In genomic region chr1:191296445-191296844, GRCm38 (mm10) we compare ENCODE assay signal across 8 mouse cellular contexts. TPM values are rescaled to one million over a fixed set of nuclear protein-coding genes. Genes with fewer than 3 reads are reported as not detected.
DNase-seq lines count a peak whose midpoint lies in the region; ATAC-seq and TF ChIP-seq lines count a peak whose summit lies in the region.

No protein-coding gene starts in this region.

- WGBS in forebrain, postnatal 0 days, result 62% methylated on average over 5 of the region's 5 CpGs
- 71% methylated on average over 5 of the region's 5 CpGs for WGBS in forebrain, embryonic 16.5 days

- H3K4me1 ChIP-seq in forebrain, postnatal 0 days (ENCODE audit: insufficient read depth), result no peaks in the 10 kb centered on the region
- no peaks in the 10 kb centered on the region for H3K4me1 ChIP-seq in forebrain, embryonic 16.5 days (replicated peaks; ENCODE audit: control insufficient read depth, insufficient read depth, low read length)

- no peaks in the 10 kb centered on the region for H3K27me3 ChIP-seq in forebrain, postnatal 0 days (ENCODE audit: insufficient read depth, low read length)
- no peaks in the 10 kb centered on the region for H3K27me3 ChIP-seq in forebrain, embryonic 16.5 days (replicated peaks; ENCODE audit: control insufficient read depth, insufficient read depth, low read length)

- H3K4me2 ChIP-seq in forebrain, postnatal 0 days (ENCODE audit: low read depth), result no peak overlapping the region
- H3K4me2 ChIP-seq in forebrain, embryonic 16.5 days (ENCODE audit: low read length), result no peak overlapping the region

- H3K9ac ChIP-seq in forebrain, postnatal 0 days, result no peak overlapping the region
- no peak overlapping the region for H3K9ac ChIP-seq in forebrain, embryonic 16.5 days (replicated peaks; ENCODE audit: low read depth, low read length)

- TF ChIP-seq CTCF in forebrain, postnatal 0 days (IDR thresholded peaks at IDR 0.05; ENCODE audit: low read depth), result no peak

- H3K27ac ChIP-seq in forebrain, postnatal 0 days (ENCODE audit: low read depth, low read length), result no peak overlapping the region
- no peak overlapping the region for H3K27ac ChIP-seq in forebrain, embryonic 16.5 days (ENCODE audit: low read length)

- peak; percentile 38 for ATAC-seq in forebrain, postnatal 0 days
- no peak for ATAC-seq in forebrain, embryonic 16.5 days
- no peak for ATAC-seq in erythroid progenitor cell, adult 5-6 weeks (replicated peaks; ENCODE audit: low FRiP score, poor library complexity, severe bottlenecking)

- peak; percentile 17 for DNase-seq in forebrain, postnatal 0 days
- peak; percentile 91 for DNase-seq in Muller cell, postnatal 12 days (ENCODE audit: inconsistent ontology term)
- DNase-seq in gastrocnemius, postnatal 10 days, result peak; percentile 59
- DNase-seq in kidney, adult 9 months, result peak; percentile 61
- peak; percentile 59 for DNase-seq in testis, postnatal 14 days (ENCODE audit: low spot score)
- DNase-seq in spleen, adult 12 weeks (ENCODE audit: low spot score), result no peak

- H3K36me3 ChIP-seq in forebrain, postnatal 0 days (ENCODE audit: insufficient read depth), result no peaks in the 10 kb centered on the region
- H3K36me3 ChIP-seq in forebrain, embryonic 16.5 days (ENCODE audit: control insufficient read depth, insufficient read depth), result no peaks in the 10 kb centered on the region

- no peaks in the 10 kb centered on the region for H3K9me3 ChIP-seq in forebrain, postnatal 0 days (ENCODE audit: low read length)
- H3K9me3 ChIP-seq in forebrain, embryonic 16.5 days (ENCODE audit: control insufficient read depth, low read length), result no peaks in the 10 kb centered on the region

- no peak overlapping the region for H3K4me3 ChIP-seq in forebrain, postnatal 0 days (ENCODE audit: low read depth, low read length)
- H3K4me3 ChIP-seq in forebrain, embryonic 16.5 days (replicated peaks; ENCODE audit: low read length), result no peak overlapping the region

RNA-seq across cellular contexts. Expression of gene Nenf, which starts 21.5 kb away (rescaled TPM):
- total RNA-seq in forebrain, postnatal 0 days (2014; rRNA removed), result 170 and 329 TPM in 2 replicates
- 189 and 236 TPM in 2 replicates for polyA plus RNA-seq in forebrain, postnatal 0 days (2015; fragmentation: Nextera tagmentation; extraction: Ambion mirVana)
- 94.8 and 101 TPM in 2 replicates for polyA plus RNA-seq in forebrain, embryonic 16.5 days (2015; fragmentation: Nextera tagmentation; extraction: Ambion mirVana)
- 10 to 100 TPM; 83.8 to 87.2 TPM for total RNA-seq in gastrocnemius, postnatal 10 days (2021)
- 26.4 and 47.6 TPM in 2 replicates for total RNA-seq in erythroid progenitor cell, adult 5-6 weeks (2015; ENCODE audit: low replicate concordance)
- 21.2 and 34.5 TPM in 2 replicates for total RNA-seq in erythroid progenitor cell, adult 5-6 weeks (2017; ENCODE audit: low replicate concordance)

RNA-seq across cellular contexts. Expression of gene Tmem206, which starts 29.3 kb away (rescaled TPM):
- 20.2 and 28.3 TPM in 2 replicates for total RNA-seq in forebrain, postnatal 0 days (2014; rRNA removed)
- polyA plus RNA-seq in forebrain, postnatal 0 days (2015; fragmentation: Nextera tagmentation; extraction: Ambion mirVana), result 26.1 and 30.8 TPM in 2 replicates
- polyA plus RNA-seq in forebrain, embryonic 16.5 days (2015; fragmentation: Nextera tagmentation; extraction: Ambion mirVana), result 54.0 and 56.3 TPM in 2 replicates
- 1 to 10 TPM; 2.3 to 4.6 TPM for total RNA-seq in gastrocnemius, postnatal 10 days (2021)
- total RNA-seq in erythroid progenitor cell, adult 5-6 weeks (2015; ENCODE audit: low replicate concordance), result 20.5 and 34.4 TPM in 2 replicates
- total RNA-seq in erythroid progenitor cell, adult 5-6 weeks (2017; ENCODE audit: low replicate concordance), result 15.7 and 22.9 TPM in 2 replicates
